Mouse (Mus musculus) retina, postnatal 7 days (tissue): ENCODE results near the gene Shank1.
A peak's percentile ranks its signal among the peaks of the same experiment; 100 is the strongest.
"Not testable (repeated sequence)": the region's sequence is repeated elsewhere in the genome, so short reads cannot be mapped to it uniquely, and the experiment has no call there.

ENCODE experiments used
- DNase-seq: peaks from one replicate; pipeline ENCODE4 v3.0.0-alpha.2; 2012; ENCODE audit warnings: low read depth, low spot score

Shank1 gene

GRCm38 (mm10) chr7:44309475-44310284, at the start of gene Shank1:
Gene Shank1, plus strand, starts transcription at chr7:44310253.
- DNase-seq: no peak

- no peak for DNase-seq
These were observed 49.6 kb upstream of the Shank1 start for GRCm38 (mm10) chr7:44260410-44260809.

- no peak for DNase-seq
These were observed 48.9 kb upstream of the Shank1 start, which contains the start of gene Gm15517 for GRCm38 (mm10) chr7:44261147-44261546. Gene Gm15517, plus strand, starts transcription at chr7:44261447.

- DNase-seq: peak; percentile 93
These were observed 47.0 kb upstream of the Shank1 start for GRCm38 (mm10) chr7:44262791-44263643.

- no peak for DNase-seq
These were observed 41.9 kb upstream of the Shank1 start for GRCm38 (mm10) chr7:44268117-44268516.

GRCm38 (mm10) chr7:44269397-44269796, 40.7 kb upstream of the Shank1 start:
- no peak for DNase-seq

- no peak for DNase-seq
These were observed 38.7 kb upstream of the Shank1 start for GRCm38 (mm10) chr7:44271309-44271708.

- no peak for DNase-seq
These were observed 37.5 kb upstream of the Shank1 start for GRCm38 (mm10) chr7:44272546-44272945.

- no peak for DNase-seq
These were observed 36.6 kb upstream of the Shank1 start for GRCm38 (mm10) chr7:44273446-44273845.

- DNase-seq: no peak
These were observed 36.0 kb upstream of the Shank1 start for GRCm38 (mm10) chr7:44274096-44274495.

- no peak for DNase-seq
These were observed 34.5 kb upstream of the Shank1 start for GRCm38 (mm10) chr7:44275546-44275945.

GRCm38 (mm10) chr7:44276461-44277249, 33.4 kb upstream of the Shank1 start:
- DNase-seq: no peak

- no peak for DNase-seq
These were observed 32.8 kb upstream of the Shank1 start for GRCm38 (mm10) chr7:44277250-44277622.

GRCm38 (mm10) chr7:44280959-44281358, 29.1 kb upstream of the Shank1 start:
- DNase-seq: no peak

GRCm38 (mm10) chr7:44281586-44281985, 28.5 kb upstream of the Shank1 start:
- DNase-seq: no peak

- no peak for DNase-seq
These were observed 22.3 kb upstream of the Shank1 start for GRCm38 (mm10) chr7:44287760-44288159.

- DNase-seq: no peak
These were observed 19.1 kb upstream of the Shank1 start for GRCm38 (mm10) chr7:44290986-44291385.

- DNase-seq: no peak
These were observed 18.6 kb upstream of the Shank1 start for GRCm38 (mm10) chr7:44291418-44291817.

- DNase-seq: not testable (repeated sequence)
These were observed 12.6 kb upstream of the Shank1 start for GRCm38 (mm10) chr7:44297501-44297900.

GRCm38 (mm10) chr7:44303346-44304340, 6.4 kb upstream of the Shank1 start:
- DNase-seq: no peak

GRCm38 (mm10) chr7:44304463-44304774, 5.6 kb upstream of the Shank1 start:
- no peak for DNase-seq
